Mouse (Mus musculus): ENCODE data around the gene Rpf1. TPM values are rescaled to one million over a fixed set of nuclear protein-coding genes. Genes with fewer than 3 reads are reported as not detected.

The Rpf1 gene
- polyA plus RNA-seq (2017; shearing (Covaris generic)), result 75.6 TPM

GRCm38 (mm10) chr3:146520798-146521651 is at the start of gene Rpf1:
TSS of gene Rpf1 (minus strand) at chr3:146521429.

DNA sequence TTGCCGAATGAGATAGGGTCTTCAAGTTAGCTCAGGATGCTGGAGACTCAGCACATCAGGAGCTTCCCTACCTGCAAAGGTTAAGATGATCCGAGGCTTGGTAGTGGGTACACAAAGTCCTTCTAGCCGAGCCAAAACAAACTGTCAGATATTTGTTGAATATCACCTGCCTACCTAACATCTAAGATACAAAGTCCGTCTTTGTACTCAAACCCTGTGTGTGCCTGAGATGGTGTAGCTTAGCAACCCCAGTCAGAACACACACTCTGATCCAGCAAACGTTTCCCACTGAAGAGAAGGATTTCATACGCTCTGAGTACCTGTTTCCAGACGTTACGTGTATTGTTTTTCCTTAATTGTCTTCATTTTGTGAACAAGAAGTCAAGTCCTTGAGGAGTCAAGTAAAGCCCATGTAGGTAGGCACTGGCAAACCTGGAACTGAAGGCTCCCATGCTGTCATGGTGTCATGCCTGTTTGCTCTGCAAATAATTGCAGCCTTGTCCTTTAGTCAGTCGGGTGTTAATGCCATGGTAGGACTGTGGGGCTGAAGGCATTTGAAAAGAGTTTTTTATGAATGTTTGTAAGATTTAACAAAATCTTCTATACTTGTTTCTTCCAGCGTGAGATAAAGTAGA is 49.0 kb upstream of the Rpf1 start, which contains the start of gene Uox:
TSS of gene Uox (plus strand) at position 279 of the 635 bp plus-strand sequence.

DNA sequence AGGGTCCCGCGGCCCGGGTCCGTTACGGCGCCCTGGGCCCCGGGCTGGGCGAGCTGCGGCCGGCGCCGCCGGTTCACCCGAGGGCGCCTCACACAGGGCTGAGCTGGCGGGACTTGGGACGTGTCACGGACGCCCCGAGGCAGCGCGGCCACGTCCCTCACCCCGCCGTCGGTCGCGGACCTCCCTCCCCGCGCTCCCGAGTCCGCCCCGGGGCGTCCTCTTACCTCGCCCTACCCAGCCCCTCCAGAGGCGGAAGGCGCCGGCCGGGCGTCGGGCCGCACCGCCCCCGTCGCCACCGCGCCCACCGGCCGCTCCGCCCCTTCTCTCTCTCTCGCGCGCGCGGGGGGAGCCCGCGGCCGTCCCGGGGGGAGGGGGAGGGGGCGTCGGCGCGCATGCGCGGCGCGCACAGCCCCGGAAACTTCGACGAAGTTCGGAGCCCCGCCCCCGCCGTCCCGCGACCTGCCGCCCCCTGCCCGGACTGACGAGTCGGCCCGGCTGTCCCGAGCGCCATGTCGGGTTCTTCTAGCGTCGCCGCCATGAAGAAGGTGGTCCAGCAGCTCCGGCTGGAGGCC is 21.7 kb downstream of the Rpf1 start, which contains the start of the genes Spata1 and Gng5:
TSS of gene Spata1 (minus strand) at position 323 of the 572 bp plus-strand sequence.
TSS of gene Gng5 (plus strand) at position 377 of the 572 bp plus-strand sequence.

Other genes with a start within 250 kb of the Rpf1 start
- 0.61 TPM for gene Ssx2ip, start 116.8 kb downstream of the Rpf1 start, polyA plus RNA-seq (2017; shearing (Covaris generic))
- gene Ctbs, start 71.6 kb downstream of the Rpf1 start, polyA plus RNA-seq (2017; shearing (Covaris generic)), result 11.3 TPM
- 8.3 TPM for gene Spata1, start 21.7 kb downstream of the Rpf1 start, polyA plus RNA-seq (2017; shearing (Covaris generic))
- 533 TPM for gene Gng5, start 21.6 kb downstream of the Rpf1 start, polyA plus RNA-seq (2017; shearing (Covaris generic))
- gene Uox, start 49.0 kb upstream of the Rpf1 start, polyA plus RNA-seq (2017; shearing (Covaris generic)), result not detected
- not detected for gene Dnase2b, start 94.2 kb upstream of the Rpf1 start, polyA plus RNA-seq (2017; shearing (Covaris generic))
- gene 4930503B20Rik, start 129.9 kb upstream of the Rpf1 start, polyA plus RNA-seq (2017; shearing (Covaris generic)), result not detected
- gene Samd13, start 164.2 kb upstream of the Rpf1 start, polyA plus RNA-seq (2017; shearing (Covaris generic)), result not detected

Data from activated CD4-positive, CD25-positive, alpha-beta regulatory T cell, adult 9 weeks (primary cell).